Mouse (Mus musculus): ENCODE results near the gene Mgp. TPM values are rescaled to one million over a fixed set of nuclear protein-coding genes. Genes with fewer than 3 reads are reported as not detected.

Gene Mgp
- total RNA-seq (2021) = 77.2 and 83.9 TPM in 2 replicates
- long read RNA-seq, transcript Mgp-201 (4 exons, 617 nt) = major isoform, 19 of 19 reads
- long read RNA-seq, partial matches to known transcripts = 0 of 19 reads
- long read RNA-seq, other reads (novel, unspliced or antisense) = 0 of 19 reads

DNA sequence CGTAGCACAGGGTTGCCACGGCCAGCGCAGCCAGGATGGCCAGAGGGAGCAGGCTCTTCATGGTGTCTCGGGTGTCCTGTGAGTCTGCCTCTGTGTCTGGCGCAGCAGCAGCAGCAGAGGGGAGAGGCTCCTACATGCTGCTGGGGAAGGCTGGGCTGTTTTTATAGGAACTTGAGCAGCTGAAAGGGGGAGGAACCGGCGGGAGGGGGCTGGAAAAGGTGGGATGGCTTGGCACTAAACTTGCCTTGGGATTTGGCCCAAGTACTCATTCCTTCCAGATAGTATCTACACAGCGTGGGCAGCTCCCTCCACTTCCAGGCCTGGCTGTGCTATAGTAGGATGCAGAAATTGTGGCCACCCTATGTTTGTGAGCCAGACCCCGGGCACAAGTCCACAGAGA lies at the start of gene Mgp:
Gene Mgp, minus strand, starts transcription at position 154 of the 400 bp plus-strand sequence.
- DNase-seq = no peak

DNA sequence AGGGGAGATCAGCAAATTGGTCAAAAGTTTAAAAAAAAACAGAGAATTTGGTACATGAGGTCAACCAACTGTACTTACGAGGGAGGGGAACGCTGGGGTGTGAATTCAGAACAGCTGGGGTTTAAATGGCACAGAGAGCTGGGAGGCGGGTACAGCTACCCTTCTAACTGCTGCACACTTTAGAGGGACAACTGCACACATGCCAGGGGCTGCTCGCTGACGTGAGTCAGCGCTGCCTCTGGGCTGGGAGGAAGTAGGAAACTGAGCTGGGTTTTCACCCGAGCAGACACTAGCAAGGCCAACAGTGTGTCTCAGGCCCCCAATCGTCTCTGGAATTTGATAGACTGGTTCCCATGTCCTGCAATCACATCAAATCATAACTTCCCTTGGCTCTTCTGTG lies 49.4 kb upstream of the Mgp start:
- no peak for DNase-seq

GRCm38 (mm10) chr6:136923532-136923931 lies 47.9 kb upstream of the Mgp start, which contains the start of gene Pde6h:
Gene Pde6h, plus strand, starts transcription at chr6:136923832.
- DNase-seq = no peak

DNA sequence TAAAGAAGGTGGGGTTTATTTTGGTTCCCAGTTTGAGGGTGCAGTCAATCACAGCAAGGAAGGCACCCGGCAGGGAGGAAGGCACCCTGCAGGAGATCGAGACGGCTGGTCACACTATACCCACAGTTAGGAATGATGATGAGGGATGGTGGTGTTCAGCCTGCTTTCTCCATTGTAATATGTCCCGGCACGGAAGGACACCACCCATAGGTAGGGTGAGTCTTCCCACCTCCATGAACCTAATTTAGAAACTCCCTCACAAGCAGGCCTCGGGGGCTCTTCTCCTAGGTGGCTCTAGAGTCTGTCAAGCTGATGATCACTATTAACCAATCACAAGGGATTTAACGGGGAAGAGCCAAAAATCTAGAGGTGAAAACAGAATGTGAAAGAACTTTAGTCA lies 47.2 kb upstream of the Mgp start:
- no peak for DNase-seq

DNA sequence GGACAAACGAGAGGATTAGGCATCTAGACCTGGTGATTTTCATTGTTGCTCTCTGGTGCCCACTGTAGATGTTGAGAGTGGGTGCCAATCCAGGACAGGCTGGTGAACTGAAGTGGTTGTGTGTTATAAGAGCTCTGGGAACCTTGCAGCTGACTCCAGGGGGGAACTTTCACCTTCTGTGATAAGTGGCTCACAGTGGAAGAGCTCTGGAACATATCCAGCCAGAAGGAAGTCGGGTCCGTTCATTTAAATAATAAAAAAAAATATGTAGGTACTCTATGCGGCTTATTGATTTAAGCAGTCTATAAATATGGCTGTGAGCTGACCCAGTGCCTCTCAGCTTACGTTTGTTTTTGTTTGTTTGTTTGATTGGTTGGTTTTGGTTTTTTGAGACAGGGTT lies 46.5 kb upstream of the Mgp start, which contains the start of gene Erp27:
Gene Erp27, minus strand, starts transcription at position 101 of the 400 bp plus-strand sequence.
- DNase-seq = no peak

GRCm38 (mm10) chr6:136921601-136922000 lies 46.0 kb upstream of the Mgp start:
- no peak for DNase-seq

DNA sequence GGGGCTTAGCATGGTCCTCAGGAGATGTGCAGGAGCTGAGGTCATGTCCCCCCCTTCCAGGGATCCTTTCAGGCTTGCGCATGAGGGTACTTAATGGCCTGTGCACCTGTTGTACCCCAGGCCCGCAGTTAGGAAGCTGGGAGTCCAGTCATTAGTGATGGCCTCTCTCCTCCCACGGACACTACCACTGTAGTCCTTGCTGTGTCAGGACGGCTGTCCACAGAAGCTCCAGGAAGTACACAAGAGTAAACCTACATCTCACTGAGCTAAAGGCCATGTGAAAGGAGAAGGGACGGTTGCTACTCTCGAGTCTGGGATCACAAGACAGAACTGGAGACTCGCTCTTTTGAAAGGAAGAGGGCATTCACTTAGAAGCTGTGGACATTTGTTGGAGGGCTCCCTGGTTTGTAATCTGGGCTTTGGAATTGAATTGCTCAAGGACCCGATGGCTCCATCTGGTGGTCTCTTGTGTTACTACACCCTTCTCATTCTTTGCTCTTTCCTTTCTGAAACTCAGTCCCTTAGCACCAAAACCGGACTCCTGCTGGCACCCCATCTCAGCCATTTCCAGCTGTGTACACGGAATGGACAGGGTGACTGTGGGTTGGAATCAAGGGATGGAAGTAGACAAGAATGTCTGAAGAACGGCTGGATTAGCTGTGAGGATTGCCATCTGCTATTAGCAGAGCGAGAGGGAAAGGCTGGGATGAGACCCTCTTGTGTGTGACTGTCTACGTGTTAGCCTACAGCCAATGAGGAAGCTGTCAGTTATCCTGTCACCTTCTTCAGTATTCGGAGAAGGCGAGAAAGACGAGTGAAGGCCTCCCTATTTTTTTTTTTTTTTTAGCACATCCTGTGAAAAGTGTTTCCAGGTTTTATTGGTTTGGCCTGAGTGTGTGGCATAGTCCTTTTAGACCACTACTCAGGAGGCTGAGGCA lies 45.0 kb upstream of the Mgp start:
- DNase-seq = peak; percentile 38

- DNase-seq = no peak
Observed at GRCm38 (mm10) chr6:136917885-136918284, 42.3 kb upstream of the Mgp start.

DNA sequence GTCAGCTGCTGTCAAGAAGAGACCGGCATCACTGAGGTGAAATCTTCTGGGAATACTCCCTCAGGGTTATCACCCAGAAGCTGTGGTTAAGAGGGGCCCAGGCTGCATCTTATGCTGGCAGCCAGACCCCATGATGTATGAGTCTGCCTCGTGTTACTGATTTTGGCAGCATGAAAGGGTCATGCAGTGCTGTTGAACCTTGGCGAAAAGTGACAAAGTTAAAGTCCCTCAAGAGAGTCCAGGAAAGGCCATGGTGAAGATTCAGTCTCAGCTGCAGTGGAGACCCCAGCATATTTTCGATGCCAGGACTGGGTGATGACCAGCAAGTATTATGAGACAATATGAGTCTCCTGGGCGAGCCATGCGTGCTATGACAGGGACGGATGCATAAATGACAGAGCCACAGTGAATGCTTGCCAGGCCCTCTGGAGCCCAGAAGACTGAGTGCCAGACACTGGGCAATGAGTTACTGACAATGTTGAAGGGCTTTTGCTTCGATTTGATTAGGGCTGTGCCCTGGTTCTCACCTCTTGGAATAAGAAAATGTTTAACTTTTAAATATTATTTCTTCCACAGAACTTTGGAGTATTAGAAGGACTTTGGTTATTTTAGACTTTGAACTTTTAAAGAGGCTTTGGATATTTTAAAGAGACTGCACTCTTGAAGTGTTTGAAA lies 40.2 kb upstream of the Mgp start:
- no peak for DNase-seq

DNA sequence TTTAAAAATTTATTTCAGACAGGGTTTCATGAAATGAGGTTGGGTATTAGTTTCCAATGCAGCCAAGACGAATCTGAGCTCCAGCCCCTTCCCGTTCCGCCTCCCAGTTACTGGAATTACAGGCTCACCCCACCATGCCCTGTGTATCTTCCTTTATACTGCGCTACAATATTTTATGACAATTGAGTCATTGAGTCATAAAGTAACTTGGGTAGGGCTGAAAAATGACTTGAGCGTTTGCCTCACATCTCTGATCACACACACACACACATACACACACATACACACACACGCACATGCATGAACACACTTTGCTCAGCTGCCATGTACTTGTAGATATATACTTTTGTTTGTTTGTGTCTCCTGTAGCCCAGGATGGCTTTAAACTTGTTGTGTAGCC lies 38.6 kb upstream of the Mgp start:
- DNase-seq = no peak

DNA sequence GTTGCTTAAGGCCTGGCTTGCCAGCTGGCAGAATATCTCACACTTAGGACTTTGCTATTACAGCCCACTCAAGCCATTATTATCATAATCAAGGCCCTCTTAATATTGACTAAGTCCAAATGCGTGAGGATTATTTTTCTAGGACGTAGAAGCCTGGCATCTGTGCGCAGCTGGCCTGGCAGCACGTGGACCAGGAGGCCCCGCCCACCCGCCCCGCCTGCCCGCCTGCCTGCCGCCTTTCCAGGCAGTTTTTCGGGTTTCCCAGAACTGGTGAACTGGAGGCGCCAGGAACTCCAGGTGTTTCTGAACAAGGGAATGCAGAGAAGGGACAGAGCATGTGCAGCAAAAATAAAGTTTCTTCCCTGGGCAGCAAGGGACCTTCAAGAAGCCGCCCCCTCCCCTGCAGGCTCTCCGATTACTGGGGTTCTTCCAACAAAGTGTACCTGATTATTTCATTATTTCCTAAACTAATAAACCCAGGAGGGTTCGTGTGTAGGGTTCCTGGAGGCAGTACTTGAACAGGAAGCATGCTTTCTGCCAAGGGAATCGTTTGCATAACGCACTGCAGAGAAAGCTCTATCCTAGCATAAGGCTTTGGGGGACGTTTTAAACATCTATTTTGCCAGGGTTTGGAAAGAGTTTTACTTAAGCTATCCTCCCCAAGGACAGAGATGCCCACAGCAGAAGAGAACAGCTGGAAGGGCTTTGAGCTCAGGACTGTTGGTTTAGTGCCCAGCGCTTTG lies 37.9 kb upstream of the Mgp start:
- DNase-seq = peak; percentile 26

DNA sequence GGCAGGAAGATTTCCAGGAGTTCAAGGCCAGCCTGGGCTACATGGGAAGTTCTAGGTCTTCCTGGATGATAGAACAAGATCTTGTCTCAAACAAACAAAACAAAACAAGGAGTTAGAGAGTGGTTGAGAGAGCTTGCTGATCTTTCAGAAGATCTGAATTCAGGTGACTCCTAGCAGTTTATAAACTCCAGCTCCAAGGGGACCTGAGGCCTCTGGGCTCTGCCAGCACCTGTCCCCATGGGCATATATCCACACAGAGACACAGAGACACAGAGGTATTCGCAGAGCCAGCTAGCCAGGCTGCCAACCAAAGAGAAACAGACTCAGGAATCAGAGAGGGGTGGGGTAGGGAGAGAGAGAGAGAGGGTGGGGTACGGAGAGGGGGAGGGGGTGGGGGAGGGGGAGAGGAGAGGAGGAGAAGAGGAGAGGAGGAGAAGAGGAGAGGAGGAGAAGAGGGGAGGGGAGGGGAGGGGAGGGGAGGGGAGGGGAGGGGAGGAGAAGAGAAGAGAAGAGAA lies 37.2 kb upstream of the Mgp start:
- no peak for DNase-seq

DNA sequence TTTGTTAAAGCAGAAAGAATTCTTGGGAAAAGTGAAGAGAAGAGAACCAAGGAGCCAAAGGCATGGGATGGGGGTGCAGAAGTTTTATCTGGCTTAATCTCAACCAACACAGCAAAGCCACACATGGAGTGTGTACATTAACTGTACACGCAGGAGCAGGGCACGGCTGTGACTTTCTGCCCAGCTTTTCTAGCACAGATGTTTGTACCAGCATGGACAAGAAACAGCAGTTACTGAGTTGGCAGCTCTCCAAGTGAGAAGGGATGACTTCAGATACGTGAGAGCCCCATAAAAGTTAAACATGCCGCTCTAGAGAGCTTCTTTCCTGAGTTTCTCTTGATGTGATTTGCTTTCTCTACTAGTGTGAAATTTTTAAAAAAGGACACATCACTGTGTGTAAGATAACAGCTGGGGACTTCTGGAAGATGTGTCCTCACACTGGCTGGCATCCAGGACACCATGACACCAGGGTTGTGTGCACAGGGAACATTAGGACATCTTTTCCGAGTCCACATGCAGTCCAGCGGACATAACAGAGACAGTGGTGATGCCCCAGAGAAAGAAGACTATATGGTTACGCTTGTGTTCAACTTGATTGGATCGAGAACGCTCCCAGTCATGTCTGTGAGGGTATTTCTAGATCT lies 34.7 kb upstream of the Mgp start:
- no peak for DNase-seq

DNA sequence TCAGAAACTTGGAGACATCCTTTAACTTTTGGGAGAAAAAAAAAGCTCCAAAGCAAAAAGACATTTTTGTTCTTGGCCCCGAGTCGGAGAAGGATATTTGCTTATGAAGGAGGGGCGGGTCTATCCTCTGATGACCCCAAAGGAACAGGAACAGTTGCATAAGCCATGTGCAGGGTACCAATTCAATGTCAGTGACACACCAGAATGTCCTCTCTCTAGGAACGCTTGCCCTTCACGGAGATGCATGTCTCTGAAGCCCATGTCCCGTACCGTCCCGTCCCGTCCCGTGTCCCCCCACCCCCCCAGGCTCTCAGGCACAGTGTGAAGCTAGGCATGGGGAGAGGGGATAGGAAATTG lies 31.3 kb upstream of the Mgp start:
- no peak for DNase-seq

DNA sequence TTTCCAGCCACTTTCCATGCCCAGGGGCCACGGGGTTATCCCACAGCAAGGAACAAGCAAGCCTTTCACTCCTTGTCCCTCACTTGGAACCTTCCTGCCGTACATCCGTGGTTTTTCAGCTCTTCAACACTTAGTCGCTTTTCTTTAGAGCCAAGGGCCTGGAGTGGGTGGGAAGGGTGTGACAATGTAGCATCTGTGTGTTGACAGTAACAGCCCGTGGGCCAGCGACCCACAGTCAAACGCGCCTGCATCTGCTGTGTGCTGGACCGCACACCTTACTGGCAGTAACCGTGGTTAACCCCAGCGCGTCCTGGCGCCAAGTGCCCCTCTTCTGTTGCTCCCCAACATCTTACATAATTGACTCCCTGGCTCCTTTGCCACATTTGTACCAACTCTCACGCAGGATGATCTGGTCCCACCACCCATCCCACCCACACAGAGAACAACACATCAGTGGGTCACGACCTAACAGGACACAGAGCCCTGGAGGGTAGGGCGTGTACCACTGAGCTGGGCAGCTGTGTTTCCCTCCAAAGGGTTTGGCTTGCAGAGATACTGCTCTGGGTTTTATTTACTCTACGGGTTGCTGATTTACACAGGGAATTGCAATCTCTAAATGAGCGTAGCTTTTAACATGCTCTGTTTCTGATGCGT lies 30.8 kb upstream of the Mgp start:
- no peak for DNase-seq

GRCm38 (mm10) chr6:136903885-136904470 lies 28.4 kb upstream of the Mgp start:
- DNase-seq = no peak

- no peak for DNase-seq
Observed at GRCm38 (mm10) chr6:136902527-136902926, 26.9 kb upstream of the Mgp start.

DNA sequence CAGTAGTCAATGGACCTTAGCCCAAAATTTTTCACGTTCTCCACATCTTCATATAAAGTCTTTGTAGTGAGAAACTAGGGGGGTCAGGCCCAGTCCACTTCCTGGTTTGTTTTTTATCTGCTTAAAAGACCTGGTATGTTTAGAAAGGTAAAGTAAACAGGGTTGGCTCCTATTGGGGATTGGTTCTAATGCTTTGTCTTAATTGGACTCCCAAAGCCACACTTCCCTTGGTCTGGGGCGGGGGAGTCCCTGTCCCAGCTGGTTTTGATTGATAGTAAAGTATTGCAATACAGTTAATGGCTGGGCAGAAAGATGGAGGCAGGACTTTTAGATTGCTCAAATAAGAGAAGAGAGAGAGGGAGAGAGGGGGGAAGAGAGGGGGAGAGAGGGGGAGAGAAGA lies 25.4 kb upstream of the Mgp start:
- no peak for DNase-seq

- no peak for DNase-seq
Observed at GRCm38 (mm10) chr6:136900369-136901009, 24.9 kb upstream of the Mgp start.

DNA sequence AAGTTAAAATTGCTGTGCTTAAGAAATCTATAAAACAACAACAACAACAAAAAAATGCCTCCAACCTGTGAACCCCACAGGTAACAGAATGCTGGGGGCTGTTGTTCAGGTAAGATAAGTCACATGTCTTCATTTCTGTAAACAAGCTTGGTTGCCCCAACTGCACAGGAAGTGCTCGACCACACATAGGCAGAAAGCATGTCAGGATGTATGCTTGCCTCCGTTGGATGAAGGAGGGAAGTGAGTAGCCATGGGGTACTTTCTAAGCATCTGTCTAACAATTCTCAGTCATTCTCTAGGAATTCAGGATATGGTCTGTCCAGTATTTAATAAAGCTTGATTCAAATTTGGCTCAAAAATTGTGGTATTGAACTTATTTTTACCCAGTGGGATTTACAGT lies 23.3 kb upstream of the Mgp start:
- DNase-seq = no peak

Data from adrenal gland, postnatal 25 days (tissue).